Mouse (Mus musculus) left cerebral cortex, adult 2 months (tissue): ENCODE data around the gene Arhgap8. TPM values are rescaled to one million over a fixed set of nuclear protein-coding genes. Genes with fewer than 3 reads are reported as not detected.
A peak's percentile ranks its signal among the peaks of the same experiment; 100 is the strongest.
"Not testable (repeated sequence)": the region's sequence is repeated elsewhere in the genome, so short reads cannot be mapped to it uniquely, and the experiment has no call there.

ENCODE experiments used
- DNase-seq, 2 experiments: peaks; one replicate each; pipeline ENCODE4 v3.0.0; 2021 to 2022; ENCODE audit warnings: low spot score in 2 of 2, mixed read lengths in 1 of 2; ENCODE audit errors: extremely low spot score in 1 of 2
- H3K27ac ChIP-seq: fragments of 200-600 bp; 2 replicates; pipeline ENCODE4 v1.8.1; 2022
- H3K4me3 ChIP-seq: fragments of 200-600 bp; 2 replicates; pipeline ENCODE4 v1.8.1; 2022
- CTCF ChIP-seq: fragments of 200-600 bp; IDR thresholded peaks from 2 replicates; pipeline ENCODE4 v1.8.1; 2022; ENCODE audit warnings: antibody characterized with exemption, mild to moderate bottlenecking, moderate library complexity
- intact Hi-C: fragments of 180-260 bp; cut with DNase I; formaldehyde crosslinking; loops from one replicate; pipeline ENCODE4 v1.15.1; 2025
- total RNA-seq, 2 experiments: library from RNA; stranded (reverse); gene quantifications; 2 replicates each; pipeline ENCODE4 v1.2.3; 2021

Gene Arhgap8
- total RNA-seq, 2 experiments from 2014 or later: not detected

GRCm38 (mm10) chr15:84744308-84744707, 24.5 kb downstream of the Arhgap8 start:
- Histone ChIP-seq H3K27ac (no peak overlapping the region), H3K4me3 (no peak overlapping the region)
- TF ChIP-seq CTCF: no peak
- DNase-seq: no peak
- intact Hi-C loops: no loop called here

GRCm38 (mm10) chr15:84745831-84746230, 26.0 kb downstream of the Arhgap8 start:
- intact Hi-C loops: no loop called here
- Histone ChIP-seq H3K27ac (no peak overlapping the region), H3K4me3 (no peak overlapping the region)
- no peak for DNase-seq
- no peak for TF ChIP-seq CTCF

DNA sequence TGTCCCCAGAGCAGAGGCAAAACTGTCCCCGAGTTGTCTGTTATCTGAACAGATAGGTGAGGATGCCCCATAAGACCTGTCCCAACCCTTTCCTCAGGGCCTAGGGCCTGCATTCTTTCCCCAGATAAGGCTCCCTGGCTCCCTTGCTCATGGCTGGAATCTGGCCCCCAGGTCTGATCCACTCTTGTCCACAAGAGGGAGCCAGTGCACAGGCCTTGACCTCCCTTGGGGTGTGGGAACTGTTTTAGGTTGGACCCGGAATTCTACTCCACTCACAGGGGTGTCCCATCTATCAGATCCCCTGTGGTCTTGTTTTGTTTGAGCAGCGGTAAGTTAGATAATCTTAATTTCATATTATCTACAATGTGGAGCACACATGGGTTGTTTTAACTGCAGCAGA, 35.1 kb downstream of the Arhgap8 start:
- peak; percentile 96 for TF ChIP-seq CTCF
- intact Hi-C loops: loop anchor here (5.0 kb wide), 4 partner anchors 137 to 317 kb away; partner anchors contain the start of genes Gm29666 and Nup50

GRCm38 (mm10) chr15:84756426-84756825, 36.6 kb downstream of the Arhgap8 start:
- no peak overlapping the region for H3K27ac ChIP-seq
- DNase-seq: peak; percentile 21 to 35
- no peak for TF ChIP-seq CTCF
- peak overlapping the region; percentile 19 for H3K4me3 ChIP-seq
- intact Hi-C loops: loop anchor here (5.0 kb wide), 4 partner anchors 136 to 316 kb away; partner anchors contain the start of genes Gm29666 and Nup50

More for the DNA sequence above, 35.1 kb downstream of the Arhgap8 start:
- no peak overlapping the region for H3K4me3 ChIP-seq
- no peak overlapping the region for H3K27ac ChIP-seq
- DNase-seq: peak; percentile 69 to 80

DNA sequence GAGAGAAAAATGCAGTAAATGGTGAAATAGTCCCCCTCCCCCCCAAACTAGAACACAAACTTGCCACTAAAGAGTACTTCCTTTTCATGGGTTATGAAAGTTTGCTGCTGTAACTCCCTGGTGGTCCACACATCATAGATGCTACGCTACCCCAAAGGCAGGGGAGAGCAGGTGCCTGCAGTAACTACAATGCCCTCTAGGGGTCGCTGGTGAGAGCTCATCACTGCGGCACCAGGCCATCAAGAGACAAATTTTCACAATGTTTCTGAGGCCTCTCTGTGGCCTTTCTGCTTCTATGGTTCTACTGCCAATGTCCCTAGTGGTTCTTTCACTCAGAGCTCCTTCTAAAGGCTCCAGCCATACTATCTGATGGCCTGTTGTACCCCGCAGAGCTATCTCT, 38.6 kb downstream of the Arhgap8 start:
- DNase-seq: peak in 1 of 2 experiments; percentile 50
- TF ChIP-seq CTCF: peak; percentile 77
- intact Hi-C loops: loop anchor here (5.0 kb wide), 4 partner anchors 134 to 314 kb away; partner anchors contain the start of genes Gm29666 and Nup50
- no peak overlapping the region for H3K27ac ChIP-seq
- H3K4me3 ChIP-seq: no peak overlapping the region

DNA sequence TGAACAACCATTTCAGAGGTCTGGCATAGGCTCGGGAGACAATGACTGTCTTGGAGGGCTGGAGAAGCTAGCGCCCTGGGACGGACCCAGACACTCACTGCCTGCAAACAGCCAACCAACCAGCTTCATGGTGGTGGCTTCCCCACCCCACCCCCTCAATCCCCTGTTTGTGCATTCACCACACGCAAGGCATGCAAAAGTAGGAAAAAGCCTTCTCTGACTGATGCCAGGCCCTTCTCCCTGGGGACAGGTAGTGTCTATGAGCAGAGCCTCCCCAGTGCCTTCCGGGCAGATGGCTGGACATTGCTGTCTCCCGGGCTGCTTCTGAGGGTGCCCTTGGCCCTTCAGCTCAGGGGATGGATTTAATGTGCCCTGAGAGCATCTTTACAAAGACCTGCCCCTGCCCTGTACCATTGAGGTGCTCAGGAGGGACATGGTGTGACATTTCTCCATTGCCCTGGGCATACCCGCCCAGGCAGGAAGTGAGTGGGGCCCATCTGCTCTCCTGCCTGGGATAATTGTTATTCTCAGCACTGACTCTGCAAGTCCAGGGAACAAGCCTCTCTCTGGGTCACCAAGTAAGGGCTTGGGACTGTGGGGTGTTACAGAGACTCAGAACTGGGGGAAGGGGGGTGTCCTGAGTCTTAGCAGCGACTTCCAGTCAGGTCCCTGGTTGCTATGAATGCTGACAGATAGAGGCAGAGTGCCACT, 43.0 kb downstream of the Arhgap8 start:
- DNase-seq: no peak
- Histone ChIP-seq H3K27ac (no peak overlapping the region), H3K4me3 (no peak overlapping the region)
- no peak for TF ChIP-seq CTCF
- intact Hi-C loops: no loop called here

DNA sequence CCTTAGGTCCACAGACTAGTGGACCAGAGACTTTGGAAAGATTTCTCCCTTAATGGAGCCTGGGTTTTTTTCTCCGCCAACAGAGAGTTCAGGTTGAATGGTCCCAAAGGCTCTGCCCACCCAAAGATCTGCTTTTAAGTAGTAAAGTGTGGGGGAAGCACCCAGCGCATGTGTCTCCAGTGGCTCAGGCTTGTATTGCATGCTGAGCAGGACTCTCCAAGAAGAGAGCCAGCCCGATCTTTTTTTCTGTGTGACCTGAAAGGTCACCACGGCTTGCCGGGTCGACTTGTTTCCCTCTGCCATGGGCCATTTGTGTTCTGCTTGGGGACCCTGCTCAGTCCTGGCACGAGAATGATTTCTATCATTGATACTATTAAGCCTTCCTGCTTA, 43.6 kb downstream of the Arhgap8 start:
- no peak for DNase-seq
- peak; percentile 40 for TF ChIP-seq CTCF
- H3K4me3 ChIP-seq: no peak overlapping the region
- H3K27ac ChIP-seq: no peak overlapping the region
- intact Hi-C loops: no loop called here

GRCm38 (mm10) chr15:84766621-84767020, 46.8 kb downstream of the Arhgap8 start:
- no peak overlapping the region for H3K4me3 ChIP-seq
- no peak for DNase-seq
- no peak for TF ChIP-seq CTCF
- intact Hi-C loops: no loop called here
- no peak overlapping the region for H3K27ac ChIP-seq

DNA sequence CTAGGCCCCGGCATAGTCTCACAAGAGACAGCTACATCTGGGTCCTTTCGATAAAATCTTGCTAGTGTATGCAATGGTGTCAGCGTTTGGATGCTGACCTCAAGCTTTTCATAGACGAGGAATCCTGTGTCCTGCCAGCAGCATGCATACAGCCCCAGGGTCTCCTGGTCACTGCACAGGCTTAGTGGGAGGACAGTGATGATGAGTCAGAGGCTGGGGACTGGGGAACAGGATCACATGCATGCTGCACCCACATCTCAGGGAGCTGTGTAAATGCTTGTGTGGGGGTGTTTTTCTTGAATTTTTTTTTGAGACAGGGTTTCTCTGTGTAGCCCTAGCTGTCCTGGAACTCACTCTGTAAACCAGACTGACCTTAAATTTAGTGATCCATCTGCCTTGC, 48.7 kb downstream of the Arhgap8 start:
- intact Hi-C loops, H3K4me3 ChIP-seq, DNase-seq, H3K27ac ChIP-seq: not testable (repeated sequence)

DNA sequence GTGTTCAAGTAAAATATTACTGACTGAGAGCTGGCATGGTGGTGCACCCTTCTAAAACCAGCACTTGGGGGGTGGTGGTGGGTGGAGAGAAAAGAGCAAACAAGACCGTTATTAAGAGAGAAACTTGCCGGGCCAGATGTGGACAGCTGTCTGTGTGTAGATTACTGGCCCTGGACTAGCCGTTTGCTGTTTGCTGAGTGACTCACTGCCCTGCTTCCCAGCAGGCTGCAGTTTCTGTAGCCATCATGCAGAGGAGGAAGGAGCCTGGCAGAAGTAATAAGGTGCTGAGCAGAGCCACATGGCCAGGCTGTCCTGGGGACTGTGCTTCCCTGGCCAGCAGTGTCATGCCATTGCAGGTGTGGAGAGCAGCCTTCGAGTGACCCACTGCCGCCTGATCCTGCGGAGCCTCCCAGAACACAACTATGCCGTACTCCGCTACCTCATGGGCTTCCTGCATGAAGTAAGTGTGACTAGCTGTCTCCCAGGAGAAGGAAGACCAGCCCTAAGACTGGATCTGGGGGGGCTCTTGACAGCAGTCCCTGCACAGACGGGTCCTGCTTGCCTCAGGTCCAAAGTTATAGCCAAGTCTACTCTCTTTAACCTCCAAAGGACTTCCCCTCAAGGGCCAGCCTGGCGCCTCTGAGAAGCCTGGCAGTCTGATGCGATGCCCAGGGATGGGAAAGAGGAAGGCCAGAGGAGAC, 49.9 kb downstream of the Arhgap8 start:
- no peak for TF ChIP-seq CTCF
- H3K4me3 ChIP-seq: no peak overlapping the region
- no peak overlapping the region for H3K27ac ChIP-seq
- intact Hi-C loops: no loop called here
- DNase-seq: no peak

DNA sequence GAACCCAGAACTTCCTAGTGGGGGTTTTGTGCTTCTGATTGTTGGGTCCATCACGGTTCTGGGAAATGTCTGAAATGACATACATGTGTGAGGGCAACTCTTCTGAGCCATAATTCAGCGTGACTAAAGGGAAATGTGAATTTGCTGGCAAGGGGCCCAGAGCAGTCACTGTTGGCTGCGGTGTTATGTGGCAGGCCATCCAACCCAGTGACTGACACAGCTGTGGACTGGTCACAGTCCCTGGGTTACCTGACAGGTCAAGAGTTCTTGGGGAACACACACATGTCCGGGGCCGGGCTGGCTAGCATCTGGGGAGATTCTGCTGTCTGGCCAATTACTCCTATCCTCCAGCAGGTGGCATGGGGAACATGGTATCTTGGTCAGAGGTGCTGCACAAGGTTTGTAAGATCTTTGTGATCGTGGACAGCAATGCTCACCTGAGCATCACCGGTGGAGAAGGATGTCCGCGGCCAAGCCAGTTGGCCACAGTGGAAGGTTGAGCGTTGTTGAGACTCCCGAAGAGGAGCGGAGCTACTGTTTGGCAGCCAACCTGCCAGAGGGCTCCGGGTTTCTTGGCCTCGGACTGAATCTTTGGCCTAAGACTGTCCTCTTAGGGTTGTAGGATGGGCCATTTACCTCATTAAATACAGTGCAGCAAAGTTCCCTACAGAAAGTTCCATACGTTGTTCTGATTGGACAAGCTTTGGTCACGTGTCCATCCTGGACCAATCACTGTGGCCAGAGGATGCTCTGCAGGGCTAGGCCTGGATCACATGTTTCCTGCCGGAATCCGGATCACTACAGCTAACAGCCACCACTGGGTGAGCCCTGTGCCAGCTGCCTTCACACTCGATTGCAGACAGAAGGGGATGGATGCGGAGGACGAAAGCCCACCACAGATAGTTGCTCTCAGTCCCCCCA, 52.6 kb downstream of the Arhgap8 start:
- Histone ChIP-seq H3K4me3 (no peak overlapping the region), H3K27ac (no peak overlapping the region)
- TF ChIP-seq CTCF: peak; percentile 56
- DNase-seq: no peak
- intact Hi-C loops: no loop called here
